Mouse (Mus musculus) spleen, postnatal 14 days (tissue): ENCODE measurements at regions not wholly inside any gene's neighbourhood (a gene's known extent, or its start where the extent isn't known, plus 50 kb on each side); places are given as distances from the start of the nearest gene placed in this dataset.
"Not testable (repeated sequence)": the region's sequence is repeated elsewhere in the genome, so short reads cannot be mapped to it uniquely, and the experiment has no call there.

ENCODE experiments used
- DNase-seq, 2 experiments: peaks; one replicate each; pipeline ENCODE4 v3.0.0; 2021 to 2022; ENCODE audit warnings: low spot score in 2 of 2

GRCm38 (mm10) chr4:7921503-7921902 lies 317.3 kb downstream of the Car8 start:
- DNase-seq, result no peak

- DNase-seq, result no peak
Measured at GRCm38 (mm10) chr4:7913191-7913590, 325.6 kb downstream of the Car8 start.

- DNase-seq, result no peak
Measured at GRCm38 (mm10) chr4:7912675-7913074, 326.2 kb downstream of the Car8 start.

GRCm38 (mm10) chr4:7903130-7903529 lies 335.7 kb downstream of the Car8 start:
- no peak for DNase-seq

GRCm38 (mm10) chr4:7894914-7895313 lies 343.9 kb downstream of the Car8 start:
- DNase-seq, result no peak

GRCm38 (mm10) chr4:7891128-7891527 lies 347.7 kb downstream of the Car8 start:
- DNase-seq, result no peak

- DNase-seq, result no peak
Measured at GRCm38 (mm10) chr4:7854518-7854917, 384.3 kb downstream of the Car8 start.

GRCm38 (mm10) chr4:7853121-7853782 lies 385.6 kb downstream of the Car8 start:
- DNase-seq, result peak in 1 of 2 experiments; percentile 11

GRCm38 (mm10) chr4:7852006-7852615 lies 386.7 kb downstream of the Car8 start:
- no peak for DNase-seq

- DNase-seq, result no peak
Measured at GRCm38 (mm10) chr4:7847411-7847810, 391.4 kb downstream of the Car8 start.

GRCm38 (mm10) chr4:7829126-7829525 lies 409.7 kb downstream of the Car8 start:
- no peak for DNase-seq

- DNase-seq, result no peak
Measured at GRCm38 (mm10) chr4:7819847-7820246, 419.0 kb downstream of the Car8 start.

GRCm38 (mm10) chr4:7777761-7778160 lies 461.1 kb downstream of the Car8 start:
- DNase-seq, result not testable (repeated sequence)

GRCm38 (mm10) chr4:7755473-7755872 lies 483.4 kb downstream of the Car8 start:
- no peak for DNase-seq

- no peak for DNase-seq
Measured at GRCm38 (mm10) chr4:7753931-7754330, 484.9 kb downstream of the Car8 start.

- no peak for DNase-seq
Measured at GRCm38 (mm10) chr4:7751208-7751607, 487.6 kb downstream of the Car8 start.

- DNase-seq, result no peak
Measured at GRCm38 (mm10) chr4:7722893-7723292, 515.9 kb downstream of the Car8 start.

- no peak for DNase-seq
Measured at GRCm38 (mm10) chr4:7688516-7688915, 550.3 kb downstream of the Car8 start.

- DNase-seq, result no peak
Measured at GRCm38 (mm10) chr4:7687231-7687630, 551.6 kb downstream of the Car8 start.

- DNase-seq, result no peak
Measured at GRCm38 (mm10) chr4:7670795-7671105, 568.1 kb downstream of the Car8 start.

GRCm38 (mm10) chr4:7669992-7670794 lies 568.6 kb downstream of the Car8 start:
- no peak for DNase-seq

- DNase-seq, result no peak
Measured at GRCm38 (mm10) chr4:7666935-7667594, 571.8 kb downstream of the Car8 start.
